Mouse (Mus musculus) heart, adult 11 months (tissue): ENCODE data around the gene Abhd14a.
A peak's percentile ranks its signal among the peaks of the same experiment; 100 is the strongest.

Experiments used
- DNase-seq: peaks from one replicate; pipeline ENCODE4 v3.0.0; 2022

The Abhd14a gene

DNA sequence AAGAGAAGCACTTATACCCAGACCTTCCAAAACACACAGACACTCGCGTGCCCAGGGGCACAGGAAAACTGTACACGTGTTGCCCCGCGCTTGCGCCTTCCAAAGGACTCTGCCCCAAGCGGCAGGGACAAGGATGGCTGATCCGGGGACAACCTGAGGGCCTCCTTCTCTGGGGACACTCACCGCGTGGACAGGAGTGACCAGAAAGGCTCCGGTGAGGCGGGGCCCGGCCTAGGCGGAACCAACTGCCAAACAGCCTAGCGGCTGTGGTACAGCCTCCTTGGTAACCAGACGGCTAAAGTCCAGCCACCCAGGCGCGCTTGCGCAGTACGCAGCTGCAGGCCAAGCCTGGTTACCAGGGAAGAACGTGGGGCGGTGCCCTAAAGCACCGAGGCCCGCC lies at the start of gene Abhd14a, which contains the start of gene Abhd14b:
Gene Abhd14a (minus strand): TSS at position 331 of the 400 bp plus-strand sequence.
Gene Abhd14b (plus strand): TSS at position 112 of the 400 bp plus-strand sequence.
- DNase-seq: peak; percentile 100

GRCm38 (mm10) chr9:106487602-106488001 lies 40.1 kb upstream of the Abhd14a start:
- peak; percentile 89 for DNase-seq

DNA sequence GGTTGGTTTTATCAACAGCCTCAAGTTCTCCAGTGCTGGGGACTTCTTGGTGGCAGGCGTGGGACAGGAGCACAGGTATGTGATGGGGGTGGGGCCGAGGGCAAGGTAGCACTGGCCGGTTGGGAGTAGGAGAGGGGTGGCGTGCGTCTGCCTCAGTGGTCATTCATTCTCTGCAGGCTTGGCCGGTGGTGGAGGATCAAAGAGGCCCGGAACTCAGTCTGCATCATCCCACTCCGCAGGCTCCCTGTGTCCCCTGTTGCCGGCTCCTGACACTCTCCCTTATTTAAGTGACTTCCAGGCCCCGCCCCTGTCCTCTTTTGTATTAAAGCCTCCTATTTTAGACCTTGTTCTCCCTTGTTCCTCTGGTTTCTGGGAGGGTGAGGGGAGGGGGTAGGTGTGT lies 37.6 kb upstream of the Abhd14a start:
- DNase-seq: peak; percentile 85

GRCm38 (mm10) chr9:106483606-106484005 lies 36.1 kb upstream of the Abhd14a start:
- DNase-seq: peak; percentile 86

DNA sequence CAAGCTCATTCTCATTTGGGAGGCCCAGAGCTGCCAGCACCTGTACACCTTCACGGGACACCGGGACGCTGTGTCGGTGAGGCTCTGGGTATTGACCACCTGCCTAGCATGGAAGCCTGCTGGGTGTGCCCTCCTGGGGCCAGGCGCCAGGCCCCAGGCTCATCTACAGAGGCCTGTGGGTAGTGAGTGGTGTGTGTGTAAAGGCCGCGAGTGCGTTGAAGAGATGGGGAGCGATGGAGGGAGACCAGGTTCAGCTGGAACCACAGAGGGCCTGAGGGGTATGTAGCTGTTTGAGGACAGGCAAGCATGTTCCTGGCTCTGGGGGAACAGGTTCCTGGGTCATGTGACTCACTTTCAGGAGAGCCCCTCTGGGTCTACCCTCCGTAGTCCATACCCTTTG lies 35.7 kb upstream of the Abhd14a start:
- DNase-seq: peak; percentile 86

DNA sequence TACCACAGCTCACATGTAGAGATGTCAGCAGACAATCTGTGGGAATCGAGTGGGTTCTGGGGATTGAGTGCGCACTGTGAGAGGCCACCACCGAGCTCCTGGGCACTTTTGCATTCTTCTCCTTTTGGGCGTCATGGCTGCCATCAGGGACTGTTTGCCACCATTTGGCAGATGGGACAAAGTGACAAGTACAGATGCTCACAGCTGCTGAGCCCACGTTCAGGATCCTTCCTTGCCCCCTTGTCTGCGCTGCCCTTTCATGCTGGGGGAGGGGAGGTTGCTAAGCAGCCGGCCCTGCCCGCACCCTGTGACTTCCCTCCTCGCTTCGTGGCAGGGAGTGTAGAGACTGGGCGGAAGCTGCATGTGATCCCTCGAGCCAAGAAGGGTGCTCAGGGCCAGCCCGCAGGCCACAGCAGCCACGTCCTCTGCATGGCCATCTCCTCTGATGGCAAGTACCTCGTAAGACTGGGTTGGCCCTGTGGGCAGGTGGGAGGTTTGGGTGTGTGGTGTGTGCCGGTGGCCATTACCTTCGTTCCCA lies 35.2 kb upstream of the Abhd14a start:
- DNase-seq: peak; percentile 87

DNA sequence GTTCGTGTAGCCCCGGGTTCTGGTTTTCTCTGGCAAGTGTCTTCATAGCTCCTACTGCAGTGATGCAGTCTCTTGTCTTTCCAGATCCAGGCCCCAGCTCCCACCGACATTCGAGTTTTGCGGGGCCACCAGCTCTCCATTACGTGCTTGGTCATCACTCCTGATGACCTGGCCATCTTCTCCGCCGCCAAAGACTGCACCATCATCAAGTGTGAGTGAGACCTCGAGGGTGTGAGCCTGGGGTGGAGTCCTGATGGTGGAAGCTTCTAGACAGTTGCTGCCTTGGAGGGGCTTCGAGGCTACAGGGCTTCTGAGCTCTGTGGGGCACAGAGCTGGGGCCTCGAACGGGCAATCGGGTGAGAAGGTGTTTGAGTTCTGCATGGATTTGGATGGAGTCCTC lies 34.2 kb upstream of the Abhd14a start:
- peak; percentile 88 for DNase-seq

GRCm38 (mm10) chr9:106481075-106481474 lies 33.6 kb upstream of the Abhd14a start:
- DNase-seq: peak; percentile 85

GRCm38 (mm10) chr9:106480541-106480940 lies 33.1 kb upstream of the Abhd14a start:
- peak; percentile 91 for DNase-seq

GRCm38 (mm10) chr9:106478101-106478500 lies 30.6 kb upstream of the Abhd14a start:
- DNase-seq: peak; percentile 84

DNA sequence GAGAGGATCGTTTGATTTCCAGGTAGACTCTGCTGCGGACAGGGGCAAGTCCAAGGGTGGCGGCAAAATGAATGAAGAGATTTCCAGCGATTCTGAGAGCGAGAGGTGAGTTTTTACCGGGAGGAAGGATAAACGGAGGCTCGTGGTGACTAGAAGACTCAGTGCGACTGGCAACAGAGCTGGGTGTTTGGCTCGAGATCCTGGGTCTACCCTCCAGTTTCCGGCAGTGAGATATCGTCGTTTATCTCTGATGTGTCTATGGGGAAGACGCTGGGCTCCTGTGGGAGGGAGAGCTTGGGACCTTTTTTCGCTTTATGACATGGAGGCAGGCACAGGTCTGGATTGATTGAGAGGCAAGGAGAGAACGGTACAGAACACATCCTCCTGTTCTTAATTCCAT lies 30.2 kb upstream of the Abhd14a start:
- DNase-seq: peak; percentile 91

DNA sequence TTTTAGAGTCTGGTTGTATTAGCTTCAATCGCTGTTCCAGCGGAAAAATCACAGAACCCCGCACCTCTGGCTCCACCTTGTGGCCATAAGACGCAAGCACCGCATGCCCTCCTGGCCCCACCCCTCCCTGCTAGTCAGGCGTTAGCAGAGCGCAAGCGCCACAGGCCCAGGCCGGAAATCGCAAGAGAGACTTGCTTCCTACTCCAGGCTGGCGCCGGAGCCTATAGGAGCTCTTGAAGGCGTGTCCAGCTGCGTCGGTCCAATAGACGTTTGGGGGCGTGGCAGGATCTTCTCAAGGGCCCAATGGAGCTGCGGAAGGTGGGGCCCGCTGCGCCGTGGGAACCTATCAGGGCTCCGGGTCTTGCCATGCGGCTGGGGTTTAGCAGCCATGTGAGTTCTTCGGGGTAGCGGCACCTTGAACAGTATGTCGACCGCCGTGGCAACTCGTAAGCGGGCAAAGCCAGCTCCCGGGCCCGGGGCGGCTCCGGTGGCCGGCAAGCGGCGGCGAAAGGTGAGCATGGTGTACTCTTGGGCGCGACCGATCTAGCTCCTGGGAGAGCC lies 29.5 kb upstream of the Abhd14a start, which contains the start of gene Parp3:
Gene Parp3 (minus strand): TSS at position 26 of the 561 bp plus-strand sequence.
- peak; percentile 100 for DNase-seq

DNA sequence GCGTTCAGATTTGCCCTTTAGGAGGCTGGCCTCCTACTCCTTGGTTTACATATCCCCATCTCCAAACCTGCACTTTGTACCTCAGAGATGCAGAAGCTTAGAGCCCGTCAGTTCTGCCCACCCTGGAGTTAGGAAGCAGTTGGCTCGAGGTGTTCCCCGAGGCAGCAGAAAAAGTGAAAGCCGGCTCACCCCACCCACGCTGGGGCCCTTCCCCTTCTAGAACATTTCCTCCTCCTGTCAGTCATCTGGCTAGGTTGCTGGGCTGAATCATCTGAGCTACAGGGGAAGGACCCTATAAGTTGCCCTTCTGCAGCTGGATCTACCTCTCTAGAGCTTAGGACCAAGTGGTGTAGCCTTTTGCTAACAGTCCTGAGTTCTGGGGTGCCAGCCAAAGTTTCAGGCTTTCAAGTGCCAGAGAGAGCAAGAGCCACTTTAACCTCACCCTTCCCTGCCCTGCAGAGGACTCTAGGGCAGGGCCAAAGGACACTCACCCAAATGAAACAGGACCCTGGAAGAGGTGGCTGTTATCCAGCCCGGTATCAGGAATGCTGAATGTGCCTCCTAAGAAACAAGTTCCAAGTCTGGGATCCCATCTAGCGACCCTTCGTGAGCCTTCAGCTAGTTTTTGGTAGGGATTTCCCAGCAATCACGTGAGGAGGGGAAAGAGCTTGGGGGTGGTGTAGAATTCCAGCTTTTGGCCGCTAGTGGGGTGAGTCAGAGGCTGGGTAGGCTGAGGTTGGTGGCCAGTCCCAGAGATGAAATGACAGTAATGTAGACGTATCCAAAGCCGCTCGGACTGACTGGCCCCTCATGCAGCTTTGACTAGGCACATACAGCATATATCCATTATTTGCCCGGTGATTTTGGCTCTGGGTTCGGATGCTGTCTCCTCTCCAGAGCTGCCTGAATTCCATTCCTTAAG lies 28.8 kb upstream of the Abhd14a start:
- DNase-seq: peak; percentile 98

- no peak for DNase-seq
Measured at GRCm38 (mm10) chr9:106475663-106476001, 28.2 kb upstream of the Abhd14a start, which contains the start of gene Rrp9. Rrp9 (plus strand) TSS chr9:106475963.

GRCm38 (mm10) chr9:106475046-106475445 lies 27.6 kb upstream of the Abhd14a start:
- peak; percentile 97 for DNase-seq

DNA sequence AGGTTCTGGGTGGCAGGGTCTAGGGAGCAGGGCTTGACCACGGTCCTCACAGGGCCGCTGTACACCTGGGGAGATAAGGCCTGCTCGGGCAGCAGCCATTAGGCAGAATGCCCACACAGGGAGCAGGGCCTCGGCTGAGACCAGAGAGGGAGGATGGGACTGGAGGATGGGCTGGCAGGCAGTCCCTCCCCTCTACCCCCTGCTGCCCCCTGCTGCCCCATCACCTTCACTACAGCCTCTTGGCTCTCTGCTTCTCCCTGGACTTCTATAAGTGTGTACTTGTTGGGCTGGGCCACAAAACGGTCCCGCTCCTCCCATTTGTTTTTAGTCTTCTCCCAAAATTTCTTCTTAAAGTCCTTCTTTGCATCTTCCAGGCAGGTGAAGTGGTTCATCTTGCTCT lies 27.0 kb upstream of the Abhd14a start:
- peak; percentile 98 for DNase-seq

DNA sequence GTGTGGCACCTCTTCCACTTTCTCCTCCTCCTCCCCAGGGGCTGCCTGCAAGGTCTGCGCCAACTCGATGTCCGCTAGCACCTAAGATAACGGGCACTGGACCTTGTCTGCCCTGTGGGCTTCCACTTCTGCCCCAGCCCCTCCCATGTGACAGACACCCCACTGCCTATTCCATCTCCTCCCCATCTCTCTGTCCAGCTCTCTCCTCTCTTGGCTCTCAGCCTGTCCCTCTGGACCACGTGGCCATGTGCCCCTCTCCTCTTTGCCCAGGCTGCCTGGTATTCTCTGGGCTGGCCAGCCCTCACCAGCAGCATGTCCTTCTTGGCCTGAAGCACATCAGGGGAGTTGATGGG lies 26.3 kb upstream of the Abhd14a start:
- no peak for DNase-seq

DNA sequence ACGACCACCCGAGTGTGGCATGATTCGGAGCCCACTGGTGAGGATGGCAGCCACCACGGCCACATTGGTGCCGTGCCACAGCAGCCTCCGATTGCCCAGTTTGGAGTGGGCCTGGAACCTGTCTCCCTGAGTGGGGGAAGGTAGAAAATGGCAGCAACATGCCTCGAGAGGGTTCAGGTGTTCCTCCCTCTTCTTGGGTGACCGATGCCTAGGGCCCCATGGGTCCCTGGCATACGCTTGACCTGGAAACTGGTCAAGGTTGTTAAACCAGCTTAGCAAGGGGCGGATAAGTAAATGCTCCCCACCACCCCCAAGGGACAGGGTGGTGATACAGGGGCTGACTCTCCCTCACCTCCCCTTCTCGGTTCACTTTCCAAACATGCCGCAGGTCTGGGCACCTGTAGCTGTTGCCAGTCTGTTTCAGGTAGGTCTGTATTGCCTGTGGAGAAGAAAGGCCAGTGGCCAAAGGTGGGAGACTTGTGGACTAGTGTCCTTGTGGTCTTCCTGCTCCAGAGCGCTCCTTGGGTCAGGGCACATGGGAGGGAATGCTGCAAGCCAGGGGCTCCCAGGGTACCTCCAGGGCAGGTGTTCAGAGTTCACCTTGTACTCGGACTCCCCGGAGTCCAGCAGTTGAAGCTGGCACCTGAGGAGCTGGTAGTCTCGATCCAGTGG lies 25.7 kb upstream of the Abhd14a start:
- peak; percentile 96 for DNase-seq

- no peak for DNase-seq
Measured at GRCm38 (mm10) chr9:106472321-106472720, 24.8 kb upstream of the Abhd14a start.

GRCm38 (mm10) chr9:106471892-106472291 lies 24.4 kb upstream of the Abhd14a start:
- peak; percentile 99 for DNase-seq

GRCm38 (mm10) chr9:106470991-106471750 lies 23.7 kb upstream of the Abhd14a start:
- peak; percentile 95 for DNase-seq

- peak; percentile 89 for DNase-seq
Measured at GRCm38 (mm10) chr9:106469776-106470175, 22.3 kb upstream of the Abhd14a start.
